Mouse (Mus musculus): ENCODE data around the gene Wdr35.

DNA sequence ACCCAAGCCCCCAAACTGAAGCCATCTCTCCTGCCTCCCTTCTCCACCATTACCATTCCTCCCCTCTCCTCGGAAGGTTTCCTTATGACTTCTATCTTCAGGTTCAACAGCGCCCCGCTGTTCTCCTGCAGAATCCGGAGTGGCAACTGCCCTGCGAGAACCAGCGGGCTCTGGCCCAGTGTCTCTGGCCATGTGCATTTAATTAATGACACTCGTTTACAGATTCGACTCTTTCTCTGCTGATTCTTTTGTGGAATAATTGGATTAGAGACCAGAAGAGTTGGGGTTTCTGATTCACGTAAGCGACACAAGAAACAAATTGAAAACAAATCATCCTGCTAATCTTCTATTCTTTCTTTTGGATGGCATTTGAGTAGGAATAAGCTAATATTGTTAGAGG is 20.6 kb upstream of the Wdr35 start:
- TF ChIP-seq GATA1 (IDR thresholded peaks at IDR 0.05; ENCODE audit: low read length) (no peak), TAL1 (IDR thresholded peaks at IDR 0.05; ENCODE audit: low read length) (no peak)
